Mouse (Mus musculus) gastrocnemius, adult 8-10 months (tissue): ENCODE data around the gene Ankrd28. TPM values are rescaled to one million over a fixed set of nuclear protein-coding genes. Genes with fewer than 3 reads are reported as not detected.
"Not testable (repeated sequence)": the region's sequence is repeated elsewhere in the genome, so short reads cannot be mapped to it uniquely, and the experiment has no call there.

Experiments
- DNase-seq, 2 experiments: peaks; one replicate each; pipeline ENCODE4 v3.0.0; 2022; ENCODE audit warnings: low spot score in 2 of 2
- total RNA-seq, 4 experiments: library from RNA; stranded (reverse); gene quantifications; 2 replicates each; pipeline ENCODE4 v1.2.4; 2022

Gene Ankrd28
- total RNA-seq, 4 experiments from 2014 or later = 46.0 to 65.1 (median 49.5) TPM

DNA sequence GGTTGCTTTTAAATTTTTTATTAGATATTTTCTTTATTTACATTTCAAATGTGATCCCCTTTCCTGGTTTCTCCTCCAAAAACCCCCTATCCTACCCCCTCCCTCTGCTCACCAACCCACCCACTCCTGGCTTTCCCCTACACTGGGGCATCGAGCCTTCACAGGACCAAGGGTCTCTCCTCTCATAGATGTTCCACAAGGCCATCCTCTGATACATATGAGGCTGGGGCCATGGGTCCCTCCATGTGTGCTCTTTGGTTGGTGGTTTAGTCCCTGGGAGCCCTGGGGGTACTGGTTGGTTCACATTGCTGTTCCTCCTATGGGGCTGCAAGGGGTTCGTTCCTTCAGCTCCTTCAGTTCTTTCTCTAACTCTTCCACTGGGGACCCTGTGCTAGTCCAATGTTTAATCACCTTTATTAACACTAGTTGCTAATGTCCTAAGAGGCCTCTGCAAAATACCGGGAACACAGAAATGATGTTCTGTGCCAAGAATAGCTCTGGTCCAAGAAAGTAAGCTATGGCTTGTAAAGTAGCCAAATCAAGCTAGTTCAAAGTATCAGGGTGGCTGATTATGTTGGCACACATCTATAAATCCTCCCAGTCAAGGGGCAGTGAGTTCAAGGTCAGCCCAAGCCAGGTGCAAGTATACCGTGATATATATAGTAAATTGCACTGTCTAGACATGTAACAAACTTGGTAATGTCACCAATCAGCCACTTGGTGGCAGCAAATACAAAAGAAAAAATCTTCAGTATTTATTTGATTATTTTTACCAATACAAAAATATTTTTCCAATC lies 36.3 kb downstream of the Ankrd28 start:
- no peak for DNase-seq

- DNase-seq = no peak
These were observed 39.7 kb downstream of the Ankrd28 start for GRCm38 (mm10) chr14:31790797-31791196.

DNA sequence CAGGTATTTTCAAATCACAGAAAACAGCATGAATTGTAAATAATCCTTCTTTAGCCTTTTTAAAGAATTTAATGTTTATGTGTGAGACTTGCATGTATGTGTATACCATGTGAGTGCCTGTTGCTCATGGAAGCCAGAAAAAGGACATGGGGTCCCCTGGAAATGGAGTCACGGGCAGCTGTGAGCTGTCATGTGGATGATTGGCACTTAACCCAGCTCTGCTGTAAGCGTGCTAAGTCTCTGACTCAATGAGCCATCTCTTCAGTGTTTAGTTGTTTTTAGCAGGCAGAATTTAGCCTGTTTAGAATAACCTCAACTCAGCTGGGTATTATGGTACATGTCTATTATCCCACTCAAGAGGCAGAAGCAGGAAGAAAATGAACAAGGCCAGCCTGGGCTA lies 43.5 kb downstream of the Ankrd28 start:
- DNase-seq = no peak

DNA sequence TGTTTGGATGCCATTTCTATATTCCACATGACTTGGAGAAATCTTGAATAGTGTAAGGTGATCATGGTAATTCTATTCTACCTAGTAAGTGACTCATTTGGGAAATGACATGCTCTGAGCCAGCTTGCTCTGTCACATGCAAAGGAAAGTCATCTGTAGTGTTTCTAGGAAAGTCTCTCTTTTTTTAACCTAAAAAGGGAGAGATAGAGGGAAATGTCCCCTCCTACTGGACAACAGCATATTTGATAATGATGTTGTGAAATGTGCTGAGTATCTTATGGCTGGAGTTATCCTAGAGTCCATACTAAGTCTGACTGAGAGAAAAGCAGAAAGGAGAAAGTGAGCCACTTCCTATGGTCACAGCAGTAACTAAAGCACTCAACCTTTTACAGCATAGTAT lies 44.8 kb downstream of the Ankrd28 start:
- no peak for DNase-seq

- no peak for DNase-seq
These were observed 45.5 kb downstream of the Ankrd28 start for GRCm38 (mm10) chr14:31784975-31785374.

GRCm38 (mm10) chr14:31781309-31782049 lies 49.0 kb downstream of the Ankrd28 start:
- peak; percentile 20 to 22 for DNase-seq

DNA sequence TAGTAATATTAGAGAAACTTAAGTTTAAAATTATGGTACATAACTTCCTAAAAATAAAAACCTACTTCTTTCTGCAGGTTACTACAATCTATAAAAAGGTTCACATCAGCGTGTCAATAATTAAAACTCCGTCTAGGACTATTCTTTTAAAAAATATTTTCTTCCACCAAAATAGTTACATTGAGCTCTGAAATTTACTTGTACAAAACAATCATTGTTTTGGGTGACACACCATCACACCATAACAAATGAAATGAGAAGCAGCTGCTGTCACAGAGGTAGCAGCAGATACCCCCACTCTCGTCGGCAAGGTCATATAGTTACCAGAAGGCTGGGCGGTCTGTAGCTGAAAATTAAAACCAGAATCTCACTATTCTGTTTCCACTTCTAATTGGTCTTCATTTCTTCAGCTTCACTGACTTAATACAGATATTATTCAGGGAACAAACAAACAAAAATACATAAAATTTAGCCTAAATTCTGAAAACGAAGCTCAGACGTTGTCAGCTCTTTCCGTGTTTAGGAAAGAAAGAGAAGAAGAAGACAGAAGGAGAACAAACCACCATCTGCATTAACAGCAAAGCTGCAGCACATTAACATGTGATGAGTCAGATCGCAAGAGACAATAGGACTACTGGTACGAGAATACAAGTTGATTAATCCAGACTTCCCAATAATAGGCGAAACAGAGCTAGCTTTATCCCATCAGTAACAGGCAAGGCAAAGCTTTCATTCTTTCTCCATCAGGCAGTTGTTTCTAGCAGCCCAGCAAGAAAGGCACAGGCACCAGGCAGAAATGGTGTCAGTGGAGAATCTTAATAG lies 49.8 kb downstream of the Ankrd28 start:
- no peak for DNase-seq

- no peak for DNase-seq
These were observed 56.9 kb downstream of the Ankrd28 start for GRCm38 (mm10) chr14:31773518-31773917.

- DNase-seq = no peak
These were observed 58.2 kb downstream of the Ankrd28 start for GRCm38 (mm10) chr14:31772251-31772650.

DNA sequence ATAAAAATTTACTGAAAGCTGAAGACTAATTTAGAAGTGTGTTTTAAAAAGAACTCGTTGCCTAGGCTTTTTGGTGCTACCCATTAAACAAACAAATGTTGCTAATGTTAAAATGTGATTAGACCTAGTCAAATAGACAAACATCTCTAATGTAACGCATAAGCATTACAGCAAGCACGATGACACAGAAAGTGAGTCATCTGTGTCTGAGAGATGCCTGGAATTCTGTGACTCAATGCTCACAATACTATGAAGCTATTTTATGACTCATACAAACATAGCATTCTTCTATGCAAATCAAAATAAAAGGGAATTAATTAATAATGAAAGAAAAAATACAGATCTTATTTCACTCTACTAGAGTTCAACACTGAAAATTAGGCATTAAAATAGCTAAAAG lies 61.9 kb downstream of the Ankrd28 start:
- no peak for DNase-seq

- DNase-seq = no peak
These were observed 66.4 kb downstream of the Ankrd28 start for GRCm38 (mm10) chr14:31764083-31764482.

- DNase-seq = no peak
These were observed 68.7 kb downstream of the Ankrd28 start for GRCm38 (mm10) chr14:31761727-31762126.

DNA sequence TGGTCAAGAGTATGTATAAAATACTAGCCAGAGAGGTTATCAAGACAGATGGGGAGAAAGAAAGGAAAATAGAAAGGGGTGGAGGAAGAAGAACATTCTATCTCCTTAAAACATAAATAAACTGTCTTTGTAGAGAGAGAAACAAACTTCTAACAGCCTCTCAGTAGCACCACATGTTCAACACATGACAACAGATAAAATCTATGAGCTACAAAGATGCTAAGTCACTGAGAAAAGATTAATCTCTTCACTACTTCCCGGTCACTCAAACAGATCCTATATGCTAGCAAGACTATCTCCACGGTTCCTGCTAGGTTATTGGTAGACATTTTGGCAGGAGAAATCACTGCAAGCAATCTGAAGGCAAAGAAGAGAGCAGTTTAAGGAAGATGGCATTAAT lies 71.3 kb downstream of the Ankrd28 start:
- no peak for DNase-seq

- DNase-seq = not testable (repeated sequence)
These were observed 72.0 kb downstream of the Ankrd28 start for GRCm38 (mm10) chr14:31758410-31758809.

DNA sequence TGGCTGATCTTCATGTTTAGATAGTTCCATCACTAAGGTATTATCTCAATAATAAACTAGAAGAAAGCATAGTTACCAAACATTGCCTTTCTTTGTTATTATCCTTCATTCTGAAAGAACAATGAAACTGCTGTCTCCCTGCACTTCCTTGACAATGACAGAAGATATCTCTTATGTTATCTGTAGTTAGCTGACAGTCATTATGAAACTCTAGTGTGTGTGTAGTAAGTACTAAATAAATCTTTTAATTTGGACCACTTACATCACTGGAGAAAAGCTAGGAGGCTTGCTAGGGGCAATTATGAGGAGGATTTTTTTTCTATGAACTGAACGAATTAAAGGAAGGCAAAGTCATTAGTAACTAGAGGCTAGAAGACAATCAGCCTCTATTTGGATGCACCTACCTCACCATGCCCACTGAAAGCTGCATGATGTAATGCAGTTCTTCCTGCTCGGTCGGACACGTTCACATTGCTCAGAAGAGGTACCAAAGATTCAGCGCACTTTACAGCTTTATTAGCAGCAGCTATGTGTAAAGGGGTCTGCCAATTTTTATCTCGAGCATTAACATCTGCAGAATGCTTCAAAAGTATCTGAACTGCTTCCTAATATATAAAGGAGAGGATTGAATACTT lies 82.1 kb downstream of the Ankrd28 start:
- no peak for DNase-seq

DNA sequence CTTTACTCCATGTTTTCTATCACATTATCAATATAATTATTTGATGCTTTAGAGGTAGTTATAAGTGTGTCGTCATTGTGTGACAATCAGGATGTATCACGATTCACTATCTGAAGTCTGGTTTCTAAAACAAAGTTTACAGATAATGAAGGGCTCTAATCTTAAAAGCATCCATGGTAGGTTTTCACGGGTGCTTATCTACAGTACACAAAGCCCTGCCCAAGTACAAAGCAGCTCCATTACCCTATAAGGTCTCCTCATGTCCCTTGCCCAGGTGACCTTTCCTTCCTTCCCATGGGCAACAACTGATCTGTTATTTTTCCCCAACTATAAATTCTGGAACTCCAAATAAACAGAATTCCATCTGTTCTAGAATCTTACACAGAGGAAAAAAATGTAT lies 87.9 kb downstream of the Ankrd28 start:
- no peak for DNase-seq

GRCm38 (mm10) chr14:31734811-31735210 lies 95.6 kb downstream of the Ankrd28 start:
- no peak for DNase-seq

DNA sequence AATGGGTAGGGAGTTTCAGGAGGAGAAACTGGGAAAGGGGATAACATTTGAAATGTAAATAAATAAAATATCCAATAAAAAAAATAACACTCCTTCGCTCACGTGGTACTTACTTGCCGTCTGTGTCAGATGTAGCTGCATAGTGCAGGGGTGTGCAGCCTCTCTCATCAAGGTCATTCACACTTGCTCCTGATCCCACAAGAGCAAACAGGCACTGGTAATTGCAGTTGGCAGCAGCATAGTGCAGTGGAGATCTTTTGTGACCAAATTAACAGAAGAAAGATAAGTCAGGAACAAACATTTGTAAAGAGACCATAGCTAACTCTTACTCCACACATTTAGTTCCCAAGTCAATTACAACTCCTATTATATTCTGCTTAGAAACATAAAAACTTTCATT lies 102.9 kb downstream of the Ankrd28 start:
- DNase-seq = no peak

DNA sequence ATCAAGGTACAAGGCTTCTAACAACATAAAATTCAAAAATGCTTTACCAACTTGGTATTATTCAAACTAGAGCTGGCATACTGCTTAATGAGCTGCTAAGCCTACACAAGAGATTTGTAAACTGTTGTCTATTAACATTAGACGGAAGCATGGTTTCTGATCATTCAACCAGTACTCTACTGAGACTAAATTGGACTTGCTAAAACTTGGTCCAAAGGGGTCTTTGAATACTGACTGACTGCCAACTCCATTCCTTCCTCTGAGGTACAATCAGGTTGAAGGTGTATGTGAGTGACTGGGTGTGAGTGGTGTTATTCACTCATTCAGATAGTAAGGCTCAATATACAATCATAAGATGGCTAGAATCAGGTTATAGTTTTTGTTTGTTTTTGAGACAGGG lies 107.7 kb downstream of the Ankrd28 start:
- no peak for DNase-seq

GRCm38 (mm10) chr14:31721256-31721655 lies 109.2 kb downstream of the Ankrd28 start:
- no peak for DNase-seq

DNA sequence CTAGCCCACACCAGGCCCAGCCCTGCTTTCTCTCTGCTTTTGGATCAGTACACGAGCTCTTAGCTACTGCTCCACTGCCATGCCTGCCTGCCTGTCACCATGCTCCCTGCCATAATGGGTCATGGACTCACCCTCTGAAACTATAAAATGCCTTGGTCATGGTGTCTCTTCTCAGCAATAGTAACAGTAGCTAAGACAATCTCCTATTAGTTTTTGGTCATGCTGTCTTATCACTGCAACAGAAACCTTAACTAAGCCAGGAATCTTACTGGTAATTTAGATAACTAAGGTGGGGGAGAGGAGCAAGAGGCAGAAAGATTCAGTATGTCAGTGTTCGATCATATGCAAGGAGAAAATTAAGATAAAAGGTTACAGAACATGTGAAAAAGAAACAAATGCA lies 112.1 kb downstream of the Ankrd28 start:
- no peak for DNase-seq
